In the genomic region with DNA sequence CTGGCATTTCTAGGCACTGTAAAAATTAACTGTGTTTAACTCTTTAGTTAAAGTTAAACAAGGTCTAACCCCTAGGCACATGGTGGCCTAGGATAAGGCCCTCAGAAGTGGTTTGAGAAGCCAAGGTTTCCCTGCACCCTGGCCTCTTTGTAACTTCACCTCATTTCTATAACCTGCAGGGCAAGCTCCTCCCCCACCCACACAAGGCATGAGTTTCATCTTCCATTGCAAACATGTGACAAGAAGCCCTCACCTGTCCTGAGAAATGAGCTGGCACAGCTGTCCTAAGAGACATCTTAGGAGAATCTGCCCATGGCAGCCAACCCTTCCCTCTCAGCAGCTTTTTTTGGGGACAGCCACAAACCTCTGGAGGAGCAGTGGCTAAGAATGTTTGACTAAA, we compare ENCODE assay signal across 9 mouse cellular contexts. TPM values are rescaled to one million over a fixed set of nuclear protein-coding genes. Genes with fewer than 3 reads are reported as not detected.
DNase-seq lines count a peak whose midpoint lies in the region; ATAC-seq lines count a peak whose summit lies in the region.
"Had no signal": no experiment of that assay in that cellular context is flagged by ENCODE, and none has a peak within 500 bp of the region (broad histone marks: within the 10 kb centered on the region; RNA-seq: fewer than 3 reads in every experiment).

No protein-coding gene starts in this region.

- no peaks in the 10 kb centered on the region for H3K27me3 ChIP-seq in lung, embryonic 15.5 days
- H3K27me3 ChIP-seq in forebrain, embryonic 12.5 days, result no peaks in the 10 kb centered on the region
- H3K27me3 ChIP-seq in neural tube, embryonic 14.5 days (ENCODE audit: control insufficient read depth, insufficient read depth, low read length), result no peaks in the 10 kb centered on the region

- H3K4me1 ChIP-seq in lung, embryonic 15.5 days, result peaks cover 55% of the 10 kb centered on the region
- peaks cover 51% of the 10 kb centered on the region for H3K4me1 ChIP-seq in forebrain, embryonic 12.5 days
- peaks cover 16% of the 10 kb centered on the region for H3K4me1 ChIP-seq in neural tube, embryonic 14.5 days (ENCODE audit: control insufficient read depth, insufficient read depth, low read length)

- H3K4me3 ChIP-seq in lung, embryonic 15.5 days, result peak overlapping the region; percentile 72
- peak overlapping the region; percentile 89 for H3K4me3 ChIP-seq in forebrain, embryonic 12.5 days (replicated peaks)
- H3K4me3 ChIP-seq in neural tube, embryonic 14.5 days (ENCODE audit: low read depth, low read length), result peak overlapping the region; percentile 57; the same call in 1 of the 2 replicates

- peak overlapping the region; percentile 75 for H3K4me2 ChIP-seq in lung, embryonic 15.5 days
- H3K4me2 ChIP-seq in forebrain, embryonic 12.5 days, result peak overlapping the region; percentile 85
- peak overlapping the region; percentile 90 for H3K4me2 ChIP-seq in neural tube, embryonic 14.5 days (ENCODE audit: low read depth, low read length)

- no peak for DNase-seq in lung, postnatal 14 days
- peak; percentile 54 to 71 for DNase-seq in kidney, postnatal 25 days
- no peak for DNase-seq in B cell, adult 2 months
- no peak for DNase-seq in left cerebral cortex, adult 11 months (ENCODE audit: low spot score)
- DNase-seq in cerebellum, postnatal 14 days, result no peak
- DNase-seq: left cerebral cortex, postnatal 4 days had no signal

- ATAC-seq in lung, embryonic 15.5 days (ENCODE audit: borderline replicate concordance, extremely low read depth, low FRiP score, low TSS enrichment), result no peak
- ATAC-seq in forebrain, embryonic 12.5 days (ENCODE audit: low FRiP score), result no peak
- no peak for ATAC-seq in neural tube, embryonic 14.5 days (ENCODE audit: low read depth)

- no peak overlapping the region for H3K27ac ChIP-seq in lung, embryonic 15.5 days
- no peak overlapping the region for H3K27ac ChIP-seq in forebrain, embryonic 12.5 days
- no peak overlapping the region for H3K27ac ChIP-seq in neural tube, embryonic 14.5 days (ENCODE audit: low read depth, low read length)

- H3K36me3 ChIP-seq in lung, embryonic 15.5 days, result no peaks in the 10 kb centered on the region
- no peaks in the 10 kb centered on the region for H3K36me3 ChIP-seq in forebrain, embryonic 12.5 days (replicated peaks)
- H3K36me3 ChIP-seq in neural tube, embryonic 14.5 days (ENCODE audit: control insufficient read depth, insufficient read depth, low read length), result no peaks in the 10 kb centered on the region

- no peaks in the 10 kb centered on the region for H3K9me3 ChIP-seq in lung, embryonic 15.5 days
- H3K9me3 ChIP-seq in forebrain, embryonic 12.5 days, result no peaks in the 10 kb centered on the region
- H3K9me3 ChIP-seq in neural tube, embryonic 14.5 days (ENCODE audit: control insufficient read depth, low read length), result no peaks in the 10 kb centered on the region

- peak overlapping the region; percentile 81; the same call in 1 of the 2 replicates for H3K9ac ChIP-seq in lung, embryonic 15.5 days
- peak overlapping the region; percentile 17 for H3K9ac ChIP-seq in forebrain, embryonic 12.5 days
- no peak overlapping the region for H3K9ac ChIP-seq in neural tube, embryonic 14.5 days (replicated peaks; ENCODE audit: low read depth, low read length)

RNA-seq across cellular contexts. Expression of a gene that starts 1.7 kb away (rescaled TPM):
- 99.0 and 101 TPM in 2 replicates for polyA plus RNA-seq in lung, embryonic 15.5 days (2015; fragmentation: Nextera tagmentation; extraction: Ambion mirVana)
- polyA plus RNA-seq in forebrain, embryonic 12.5 days (2016; fragmentation: Nextera tagmentation; extraction: Ambion mirVana), result 82.6 and 90.6 TPM in 2 replicates
- polyA plus RNA-seq in neural tube, embryonic 14.5 days (2014; fragmentation: Nextera tagmentation; extraction: Ambion mirVana), result 45.2 and 66.3 TPM in 2 replicates

RNA-seq across cellular contexts. Expression of a gene that starts 48.7 kb away (rescaled TPM):
- 147 and 150 TPM in 2 replicates for polyA plus RNA-seq in lung, embryonic 15.5 days (2015; fragmentation: Nextera tagmentation; extraction: Ambion mirVana)
- 50.5 and 54.0 TPM in 2 replicates for polyA plus RNA-seq in forebrain, embryonic 12.5 days (2016; fragmentation: Nextera tagmentation; extraction: Ambion mirVana)
- 102 and 108 TPM in 2 replicates for polyA plus RNA-seq in neural tube, embryonic 14.5 days (2014; fragmentation: Nextera tagmentation; extraction: Ambion mirVana)

Comparison
In these comparisons a context has a peak if more than half of its experiments do, and no peak if none do; other contexts are left out.
1. DNase-seq: peak in kidney, postnatal 25 days (2 of 2); none in lung, postnatal 14 days (single experiment), B cell, adult 2 months (0 of 2), left cerebral cortex, adult 11 months (single experiment) and cerebellum, postnatal 14 days (0 of 2).
2. Peak in every context shown above with its lines, with median percentiles within 50 percentile points of each other: H3K4me2 ChIP-seq and H3K4me3 ChIP-seq.